Mouse (Mus musculus) large intestine, adult 2 months (tissue): ENCODE data around the gene Rnf128. TPM values are rescaled to one million over a fixed set of nuclear protein-coding genes. Genes with fewer than 3 reads are reported as not detected.

Experiments
- DNase-seq: peaks from one replicate; pipeline ENCODE4 v3.0.0-alpha.2; 2012; ENCODE audit warnings: low read depth, low spot score
- WGBS: fragments of 180-500 bp; shearing (Covaris S2); methylation state at CpG from one replicate; pipeline ENCODE4 v1.1.7; 2018; 5-methylcytosine and 5-hydroxymethylcytosine counted together
- polyA plus RNA-seq: library from polyadenylated mRNA; depleted of rRNA; stranded (reverse); fragments of >200 nt; gene quantifications from 2 replicates; pipeline ENCODE4 v1.2.3, GENCODE M21; 2012; rRNA removed

Gene Rnf128
- polyA plus RNA-seq, 1 experiment: 30.0 TPM

DNA sequence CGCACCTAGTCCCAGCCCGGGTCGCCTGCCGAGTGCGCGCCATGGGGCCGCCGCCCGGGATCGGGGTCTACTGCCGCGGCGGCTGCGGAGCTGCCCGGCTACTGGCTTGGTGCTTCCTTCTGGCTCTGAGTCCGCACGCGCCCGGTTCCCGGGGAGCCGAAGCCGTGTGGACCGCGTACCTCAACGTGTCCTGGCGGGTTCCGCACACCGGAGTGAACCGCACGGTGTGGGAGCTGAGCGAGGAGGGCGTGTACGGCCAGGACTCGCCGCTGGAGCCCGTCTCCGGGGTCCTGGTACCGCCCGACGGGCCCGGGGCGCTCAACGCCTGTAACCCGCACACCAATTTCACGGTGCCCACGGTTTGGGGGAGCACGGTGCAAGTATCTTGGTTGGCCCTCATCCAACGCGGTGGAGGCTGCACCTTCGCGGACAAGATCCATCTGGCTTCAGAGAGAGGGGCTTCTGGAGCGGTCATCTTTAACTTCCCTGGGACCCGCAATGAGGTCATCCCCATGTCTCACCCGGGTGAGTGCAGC lies 47.7 kb downstream of the Rnf128 start:
- WGBS: 20% methylated on average over 53 of the region's 54 CpGs
- no peak for DNase-seq

DNA sequence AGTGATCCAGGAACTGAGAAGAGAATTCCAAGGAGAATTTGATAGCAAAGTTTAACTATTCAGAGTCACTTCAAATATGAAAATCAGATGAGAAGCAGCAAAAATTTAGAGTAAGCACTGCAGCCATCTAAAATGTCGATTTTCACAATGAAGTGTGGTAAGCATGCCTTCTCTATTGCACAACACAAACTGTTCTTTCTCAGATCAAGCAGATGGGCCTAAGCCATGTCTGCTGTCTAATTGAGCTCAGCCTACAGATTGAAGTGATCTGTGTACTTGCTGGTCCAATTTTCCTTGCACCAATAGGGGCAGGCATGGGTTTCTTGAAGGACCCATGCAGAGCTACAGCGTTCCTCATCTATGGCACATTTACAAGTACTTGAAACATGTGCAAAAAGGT lies 51.6 kb downstream of the Rnf128 start:
- 61% methylated on average over 2 of the region's 2 CpGs for WGBS
- no peak for DNase-seq

DNA sequence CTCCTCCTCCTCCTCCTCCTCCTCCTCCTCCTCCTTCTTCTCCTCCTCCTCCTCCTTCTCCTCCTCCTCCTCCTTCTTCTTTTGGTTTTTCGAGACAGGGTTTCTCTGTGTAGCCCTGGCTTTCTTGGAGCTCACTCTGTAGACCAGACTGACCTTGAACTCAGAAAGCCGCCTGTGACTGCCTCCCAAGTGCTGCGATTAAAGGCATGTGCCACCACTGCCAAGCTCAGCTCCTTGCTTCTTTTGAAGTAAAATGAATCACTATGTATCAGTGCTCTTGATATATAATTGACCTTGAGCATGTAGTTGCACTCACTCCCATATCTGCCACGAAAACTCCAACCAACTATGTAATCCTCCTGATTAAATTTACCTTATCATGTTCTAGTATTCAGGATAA lies 59.0 kb downstream of the Rnf128 start:
- 81% methylated on average over 3 of the region's 4 CpGs for WGBS
- DNase-seq: no peak

DNA sequence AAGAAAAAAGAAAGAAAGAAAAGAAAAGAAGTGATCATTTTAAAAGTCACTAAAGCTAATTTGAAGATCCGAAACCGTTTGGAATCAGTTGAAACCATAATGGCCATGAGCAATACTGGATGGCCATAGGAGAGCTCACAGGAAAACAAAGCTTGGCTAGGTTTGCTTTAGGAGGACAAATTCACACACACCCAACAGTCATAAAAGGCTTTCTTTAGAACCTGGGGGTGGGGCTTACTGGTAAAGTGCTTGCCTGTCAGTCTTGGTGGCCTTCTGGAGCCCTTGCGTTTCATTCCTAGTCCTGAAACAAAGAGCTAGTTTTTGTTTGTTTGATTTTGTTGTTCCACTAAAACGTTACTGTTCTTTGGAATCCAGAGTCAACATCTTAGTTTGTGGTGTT lies 71.6 kb downstream of the Rnf128 start:
- no peak for DNase-seq
- 40% methylated on average over 4 of the region's 4 CpGs for WGBS

DNA sequence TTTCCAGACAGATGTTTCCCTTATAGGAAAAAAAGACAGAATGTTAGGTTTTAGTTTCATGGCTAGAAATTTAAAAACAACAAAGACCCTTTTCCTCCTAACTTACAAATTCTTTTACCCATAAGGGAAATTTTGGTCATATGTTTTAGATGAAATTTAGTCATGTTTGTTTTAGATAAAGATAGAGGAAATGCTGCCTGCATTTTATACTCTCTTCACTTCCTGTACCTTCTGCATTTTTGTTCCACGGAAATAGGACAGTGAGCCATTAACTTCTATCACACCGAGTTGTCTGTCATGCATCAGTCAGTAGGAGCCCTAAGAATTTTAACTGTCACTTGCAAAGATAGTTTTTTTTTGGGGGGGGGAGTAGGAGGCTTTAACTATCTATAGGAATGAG lies 76.6 kb downstream of the Rnf128 start:
- DNase-seq: no peak
- 22% methylated on average over 2 of the region's 2 CpGs for WGBS

DNA sequence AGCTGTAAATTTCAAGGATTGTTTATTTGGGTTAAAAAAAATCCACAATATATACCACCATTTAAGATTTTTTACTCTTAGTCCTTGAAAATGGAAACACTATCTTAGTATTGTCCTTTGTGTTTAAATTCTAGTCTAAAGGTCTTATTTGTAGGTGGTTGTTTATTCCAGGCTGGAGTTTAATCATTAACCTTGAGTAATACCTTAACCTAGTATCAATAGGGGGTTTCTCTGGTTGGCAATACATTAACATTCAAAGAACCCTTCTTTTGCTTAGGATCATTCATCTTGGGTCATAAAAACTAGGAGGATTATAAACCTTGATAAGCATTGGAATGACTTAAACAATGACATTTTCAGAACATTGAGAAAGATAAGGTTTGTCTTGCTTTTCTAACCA lies 77.3 kb downstream of the Rnf128 start:
- DNase-seq: no peak

DNA sequence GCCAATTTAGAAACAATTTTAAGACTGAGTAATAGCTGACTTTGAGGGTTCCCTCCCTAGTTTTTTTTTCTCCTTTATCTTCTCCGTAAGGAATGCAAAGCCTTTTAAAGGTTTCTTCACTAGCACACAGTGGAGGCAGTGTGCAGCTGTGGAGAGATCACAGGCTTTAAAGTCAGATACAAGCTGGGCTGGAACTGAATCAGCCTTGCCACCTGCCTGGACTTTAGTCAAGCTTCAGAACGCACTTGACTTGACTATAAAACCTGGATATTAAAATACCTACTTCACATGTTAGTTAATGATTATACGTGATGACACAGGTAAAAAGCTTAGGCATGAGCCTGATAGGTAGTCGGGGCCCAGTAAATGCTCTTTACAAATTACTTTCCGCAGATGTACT lies 89.1 kb downstream of the Rnf128 start:
- 37% methylated on average over 5 of the region's 5 CpGs for WGBS
- DNase-seq: peak; percentile 58

DNA sequence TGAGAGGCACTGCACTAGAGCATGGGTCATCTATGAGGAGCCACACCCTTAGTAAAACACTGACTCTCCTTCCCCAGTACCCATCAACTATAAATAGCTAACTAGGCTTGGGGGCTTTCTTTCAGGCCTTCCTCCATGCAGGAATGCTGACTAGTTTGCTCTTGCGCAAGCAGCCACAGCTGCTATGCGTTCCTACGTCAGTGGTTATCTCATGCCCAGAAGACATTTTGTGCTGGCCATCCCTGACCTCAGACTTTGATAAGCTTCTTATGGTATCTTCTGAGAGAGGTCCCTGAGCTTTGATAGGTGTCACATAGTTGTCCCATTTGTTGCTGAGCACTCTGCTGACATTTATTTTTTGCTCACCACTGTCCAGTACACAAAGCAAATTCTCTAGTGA lies 90.2 kb downstream of the Rnf128 start:
- no peak for DNase-seq
- WGBS: 54% methylated on average over 3 of the region's 3 CpGs

DNA sequence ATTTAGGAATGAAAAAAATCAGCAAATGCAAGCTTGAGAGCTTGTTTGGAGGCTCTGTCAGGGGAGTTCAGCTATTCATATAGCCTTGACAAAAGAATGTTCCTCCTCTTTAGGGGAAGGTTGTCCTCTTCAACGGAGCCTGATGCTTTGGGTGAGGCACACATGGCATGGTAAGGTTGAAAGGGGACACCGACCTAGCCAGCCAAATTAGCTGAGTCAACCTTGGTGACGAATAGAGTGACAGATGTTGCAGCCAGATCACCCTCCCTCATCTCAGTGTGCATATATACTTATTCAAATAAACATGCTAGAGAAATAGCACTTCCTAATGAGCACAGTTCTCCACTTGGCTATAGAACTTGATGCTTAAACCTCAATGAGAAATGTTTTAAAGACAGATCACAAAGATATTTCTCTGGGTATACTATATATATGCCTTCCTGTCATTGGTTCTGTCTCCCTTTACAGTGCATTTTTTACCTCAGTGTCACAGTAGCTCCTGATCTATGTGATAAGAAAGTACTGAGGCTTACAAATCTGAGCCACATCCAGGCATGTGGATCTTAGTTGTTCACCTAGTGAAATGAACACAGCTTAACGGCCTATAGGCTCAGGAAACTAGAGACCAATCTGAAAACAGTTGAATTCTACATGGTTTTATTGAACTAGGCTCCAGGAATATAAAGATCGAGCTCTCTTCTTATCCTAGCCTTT lies 91.4 kb downstream of the Rnf128 start:
- WGBS: 67% methylated on average over 5 of the region's 5 CpGs
- no peak for DNase-seq

DNA sequence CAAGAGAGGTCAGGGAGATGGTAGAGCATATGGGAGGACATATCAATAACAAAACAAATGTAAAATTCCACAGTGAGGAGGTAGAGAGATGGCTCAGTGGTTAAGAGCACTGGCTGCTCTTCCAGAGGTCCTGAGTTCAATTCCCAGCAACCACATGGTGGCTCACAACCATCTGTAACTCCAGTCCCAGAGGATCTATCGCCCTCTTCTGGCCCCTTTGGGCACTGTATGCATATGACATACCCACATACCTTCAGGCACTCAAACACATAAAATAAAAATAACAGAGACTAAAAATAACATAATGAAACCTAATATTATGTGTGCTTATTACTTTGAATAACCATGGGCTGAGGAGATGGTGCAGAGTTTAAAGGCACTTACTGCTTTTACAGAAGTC lies 99.0 kb downstream of the Rnf128 start:
- DNase-seq: no peak
- 63% methylated on average over 1 of the region's 1 CpGs for WGBS

DNA sequence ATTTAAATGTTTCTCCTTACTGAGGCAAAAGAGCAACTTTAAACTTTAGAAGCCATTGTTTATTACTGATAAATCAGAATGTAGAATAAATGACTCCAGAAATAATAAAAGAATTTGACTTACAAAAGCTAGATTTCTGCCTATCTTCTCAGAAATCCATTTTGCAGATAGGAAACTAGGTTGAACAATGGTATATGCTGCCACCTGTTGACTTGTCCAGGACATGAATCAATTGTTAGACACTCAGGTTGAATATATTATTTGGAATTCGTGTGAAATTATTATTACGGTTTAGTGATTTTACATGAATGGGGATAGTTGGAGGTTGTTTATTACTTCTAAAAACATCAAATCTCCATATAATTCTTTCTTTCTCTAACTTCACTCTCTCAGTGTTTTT lies 102.7 kb downstream of the Rnf128 start:
- DNase-seq: no peak
- WGBS: 59% methylated on average over 2 of the region's 2 CpGs

DNA sequence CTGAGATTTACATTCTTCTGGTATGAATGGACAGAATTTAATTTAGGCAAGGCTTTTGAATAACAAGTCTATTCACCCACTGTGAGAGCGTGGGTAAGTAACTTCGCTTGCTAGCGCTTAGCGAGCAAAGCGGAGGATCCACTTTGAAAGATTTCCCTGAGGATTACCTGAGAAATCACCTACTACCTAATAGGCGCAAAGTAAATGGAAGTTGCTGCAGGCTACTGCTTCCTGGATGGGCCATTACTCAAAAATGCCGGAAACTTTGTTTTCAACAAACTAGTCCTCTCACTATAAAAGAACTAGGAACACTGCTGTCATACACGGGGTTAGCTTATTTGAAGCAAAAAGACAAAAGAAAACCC lies 121.3 kb downstream of the Rnf128 start:
- no peak for DNase-seq
- WGBS: 21% methylated on average over 8 of the region's 8 CpGs

DNA sequence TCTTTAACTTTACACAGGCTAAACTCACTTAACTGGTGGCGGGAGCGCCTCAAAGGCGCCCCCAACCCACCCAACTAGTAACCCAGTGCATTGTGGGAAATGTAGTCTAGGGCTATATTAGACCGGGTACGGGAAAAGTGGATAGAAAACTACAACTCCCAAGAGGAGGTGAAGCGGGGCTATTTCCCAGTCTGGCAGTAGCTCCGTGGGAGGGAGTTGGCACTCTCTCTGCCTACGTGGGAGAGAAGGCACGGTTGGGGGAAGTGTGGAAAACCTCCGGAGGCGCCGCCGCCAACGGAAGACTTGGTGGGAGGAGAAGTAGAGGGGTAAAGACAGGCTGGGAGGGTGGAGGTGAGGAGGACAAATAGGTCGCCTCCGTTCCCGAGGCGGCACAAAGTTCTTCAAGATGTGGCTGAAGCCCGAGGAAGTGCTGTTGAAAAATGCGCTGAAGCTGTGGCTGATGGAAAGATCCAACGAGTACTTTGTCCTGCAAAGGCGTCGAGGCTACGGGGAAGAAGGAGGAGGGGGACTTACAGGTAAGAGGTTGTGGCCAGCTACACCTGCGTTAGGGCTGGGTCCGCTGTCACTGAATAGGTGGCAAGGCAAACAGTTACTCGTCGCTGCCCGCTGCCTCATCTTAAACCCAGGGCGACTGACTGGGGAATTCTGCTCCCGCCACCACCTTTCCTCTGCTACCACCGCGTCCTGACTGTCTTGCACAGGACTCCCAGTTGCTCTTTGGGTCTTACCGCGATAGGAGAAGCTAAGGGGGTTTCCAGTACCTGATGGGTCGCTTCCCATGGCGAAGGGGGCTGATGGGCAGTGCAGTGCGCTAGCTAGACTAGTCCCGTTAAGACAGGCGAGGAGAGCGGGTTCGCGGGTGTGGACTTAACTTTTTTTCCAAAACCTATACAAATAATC lies 121.9 kb downstream of the Rnf128 start, which contains the start of gene Tbc1d8b:
Gene Tbc1d8b, plus strand, starts transcription at position 222 of the 921 bp plus-strand sequence.
- peak; percentile 73 for DNase-seq
- 12% methylated on average over 43 of the region's 43 CpGs for WGBS

DNA sequence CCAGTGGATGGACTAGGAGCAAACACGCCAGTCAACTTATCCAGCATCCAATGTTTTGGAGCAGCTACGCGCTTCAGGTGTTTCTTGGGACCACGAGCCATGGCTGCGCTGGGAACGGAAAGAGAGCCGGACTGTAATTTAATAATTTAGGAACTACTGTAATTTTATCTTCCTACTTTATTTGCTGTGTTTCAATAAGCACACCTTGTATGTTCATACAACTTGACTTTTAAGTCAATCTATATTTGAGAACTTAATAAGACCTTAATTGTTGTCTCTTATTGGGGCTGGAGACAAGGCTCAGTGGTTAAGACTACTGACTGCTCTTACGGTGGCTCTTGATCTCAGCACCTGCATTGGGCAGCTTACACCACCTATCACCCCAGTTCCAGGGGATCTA lies 151.3 kb downstream of the Rnf128 start, which contains the start of gene Gm15013:
Gene Gm15013, minus strand, starts transcription at position 101 of the 400 bp plus-strand sequence.
- DNase-seq: no peak
- 99% methylated on average over 8 of the region's 8 CpGs for WGBS

DNA sequence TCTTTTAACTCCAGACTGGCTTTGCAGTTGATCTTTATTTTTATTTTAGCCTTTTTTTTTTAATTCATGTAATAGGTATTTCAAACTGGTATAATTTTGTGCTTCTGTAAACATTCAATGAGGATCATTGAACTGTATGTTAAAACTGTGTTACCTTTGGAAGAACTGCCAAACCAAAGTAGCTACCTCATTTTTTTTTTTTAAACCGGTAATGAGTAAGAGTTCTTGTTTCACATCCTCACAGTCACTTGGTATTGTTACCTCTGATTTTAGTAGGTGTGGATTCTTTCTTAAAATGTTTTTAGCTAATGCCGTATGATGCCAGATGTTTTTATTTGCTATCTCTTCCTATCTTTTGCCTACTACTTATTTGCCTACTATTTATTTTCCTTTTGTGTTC lies 159.2 kb downstream of the Rnf128 start:
- 94% methylated on average over 2 of the region's 2 CpGs for WGBS

More for the DNA sequence above, 159.2 kb downstream of the Rnf128 start:
- DNase-seq: no peak

Other genes with a start within 250 kb of the Rnf128 start
- gene Trap1a, start 229.6 kb upstream of the Rnf128 start, polyA plus RNA-seq: not detected in 2 replicates
- gene D330045A20Rik, start 82.9 kb upstream of the Rnf128 start, polyA plus RNA-seq: 0.10 and 0.31 TPM in 2 replicates
- gene Tbc1d8b, start 121.7 kb downstream of the Rnf128 start, polyA plus RNA-seq: 1.5 and 3.9 TPM in 2 replicates
- gene Gm15013, start 151.2 kb downstream of the Rnf128 start, polyA plus RNA-seq: 0.24 TPM in 1 of 2 replicates, not detected in the other
- 0.46 TPM in 1 of 2 replicates, not detected in the other for gene Ripply1, start 219.0 kb downstream of the Rnf128 start, polyA plus RNA-seq
- 47.1 and 114 TPM in 2 replicates for gene Cldn2, start 237.5 kb downstream of the Rnf128 start, polyA plus RNA-seq